Mouse (Mus musculus): ENCODE data around the gene Kdm7a. TPM values are rescaled to one million over a fixed set of nuclear protein-coding genes. Genes with fewer than 3 reads are reported as not detected.
A peak's percentile ranks its signal among the peaks of the same experiment; 100 is the strongest.

Gene Kdm7a
- polyA plus RNA-seq, 1 experiment from 2014 or later = 6.8 TPM

GRCm38 (mm10) chr6:39120685-39121084 is 85.9 kb downstream of the Kdm7a start:
- Histone ChIP-seq H3K27me3 (peaks cover 10% of the 10 kb centered on the region), H3K9me3 (no peaks in the 10 kb centered on the region), H3K27ac (no peak overlapping the region), H3K36me3 (no peaks in the 10 kb centered on the region), H3K4me3 (no peak overlapping the region), H3K9ac (no peak overlapping the region), H3K4me1 (peaks cover 7% of the 10 kb centered on the region; the same call in 1 of the 2 replicates), H3K4me2 (no peak overlapping the region)
- ATAC-seq (ENCODE audit: borderline replicate concordance, extremely low read depth, low FRiP score, low TSS enrichment) = no peak
- WGBS = 39% methylated on average over 3 of the region's 3 CpGs

DNA sequence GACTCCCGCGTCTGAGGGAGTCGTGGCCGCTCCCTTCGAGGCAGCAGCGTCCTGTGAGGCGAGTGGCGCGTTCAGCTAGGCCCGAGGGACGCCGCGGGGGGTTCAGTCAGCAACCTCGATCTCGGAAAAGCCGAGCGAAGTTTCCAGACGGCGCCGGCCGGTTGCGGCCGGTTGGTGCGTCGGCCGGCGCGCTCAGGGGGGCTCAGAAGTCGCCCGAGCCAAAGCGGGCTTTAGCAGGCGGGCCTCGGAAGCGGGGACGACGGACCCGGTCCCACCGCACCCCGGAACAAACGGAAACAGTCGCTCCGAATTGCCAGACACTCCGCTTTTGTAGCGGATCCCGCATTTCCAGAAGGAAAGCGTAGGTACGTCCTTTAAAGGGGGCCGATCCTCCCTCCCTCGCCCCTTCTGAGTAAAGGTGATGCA is 88.1 kb downstream of the Kdm7a start:
- H3K4me2 ChIP-seq = peak overlapping the region; percentile 79
- H3K36me3 ChIP-seq = no peaks in the 10 kb centered on the region
- peaks cover 7% of the 10 kb centered on the region; the same call in 1 of the 2 replicates for H3K4me1 ChIP-seq
- peak overlapping the region; percentile 81 for H3K9ac ChIP-seq
- peak overlapping the region; percentile 93 for H3K4me3 ChIP-seq
- ATAC-seq (ENCODE audit: borderline replicate concordance, extremely low read depth, low FRiP score, low TSS enrichment) = peak; percentile 28; the same call in 1 of the 2 replicates
- 0 out of 2 replicates have a peak overlapping the region, but pooled peaks have one; percentile 14 for H3K27ac ChIP-seq
- peaks cover 10% of the 10 kb centered on the region for H3K27me3 ChIP-seq
- WGBS = 12% methylated on average over 49 of the region's 49 CpGs
- H3K9me3 ChIP-seq = no peaks in the 10 kb centered on the region

- peak; percentile 86 for ATAC-seq (ENCODE audit: borderline replicate concordance, extremely low read depth, low FRiP score, low TSS enrichment)
- Histone ChIP-seq H3K4me2 (peak within 1 kb of the TSS; percentile 79), H3K36me3 (no peaks in the 10 kb centered on the region), H3K4me1 (peaks cover 7% of the 10 kb centered on the region; the same call in 1 of the 2 replicates), H3K9ac (peak within 1 kb of the TSS; percentile 81), H3K27me3 (peaks cover 10% of the 10 kb centered on the region), H3K4me3 (peak within 1 kb of the TSS; percentile 93), H3K9me3 (no peaks in the 10 kb centered on the region), H3K27ac (peak within 1 kb of the TSS; percentile 14; the same call in 1 of the 2 replicates)
- WGBS = 2% methylated on average over 100 of the region's 101 CpGs
Measured at GRCm38 (mm10) chr6:39117584-39118455, 88.8 kb downstream of the Kdm7a start, which contains the start of gene Parp12. TSS of gene Parp12 (minus strand) at chr6:39118349.

GRCm38 (mm10) chr6:39115438-39115837 is 91.2 kb downstream of the Kdm7a start:
- H3K4me1 ChIP-seq = peaks cover 7% of the 10 kb centered on the region; the same call in 1 of the 2 replicates
- H3K36me3 ChIP-seq = no peaks in the 10 kb centered on the region
- no peak overlapping the region for H3K9ac ChIP-seq
- H3K9me3 ChIP-seq = no peaks in the 10 kb centered on the region
- H3K4me3 ChIP-seq = no peak overlapping the region
- H3K27me3 ChIP-seq = peaks cover 10% of the 10 kb centered on the region
- H3K27ac ChIP-seq = no peak overlapping the region
- 81% methylated on average over 1 of the region's 1 CpGs for WGBS
- ATAC-seq (ENCODE audit: borderline replicate concordance, extremely low read depth, low FRiP score, low TSS enrichment) = no peak
- no peak overlapping the region for H3K4me2 ChIP-seq

DNA sequence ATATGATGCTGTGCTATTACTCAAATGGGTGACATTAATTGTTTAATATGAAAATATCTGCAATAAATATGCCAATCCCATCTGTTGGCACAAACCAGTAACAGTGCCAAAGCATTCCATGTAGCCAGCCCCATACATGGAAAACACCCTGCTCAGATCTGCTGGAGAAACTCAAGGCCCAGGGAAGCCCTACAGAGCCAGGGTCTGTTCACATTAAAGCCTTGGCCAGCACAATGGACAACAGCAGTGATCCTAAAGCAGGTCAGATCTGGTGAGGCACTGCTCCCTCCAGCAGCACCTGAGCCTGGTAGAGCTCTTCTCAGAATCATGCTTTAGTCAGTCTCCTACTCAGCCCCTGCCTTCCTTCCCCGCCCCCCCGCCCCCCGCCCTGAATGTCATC is 93.4 kb downstream of the Kdm7a start:
- 54% methylated on average over 3 of the region's 3 CpGs for whole genome bisulfite sequencing
- no peak for ATAC-seq (ENCODE audit: borderline replicate concordance, extremely low read depth, low FRiP score, low TSS enrichment)
- peaks cover 7% of the 10 kb centered on the region; the same call in 1 of the 2 replicates for H3K4me1 ChIP-seq
- H3K27me3 ChIP-seq = peaks cover 10% of the 10 kb centered on the region
- H3K4me2 ChIP-seq = no peak overlapping the region
- no peak overlapping the region for H3K27ac ChIP-seq
- H3K36me3 ChIP-seq = no peaks in the 10 kb centered on the region
- no peak overlapping the region for H3K4me3 ChIP-seq
- H3K9ac ChIP-seq = no peak overlapping the region
- H3K9me3 ChIP-seq = no peaks in the 10 kb centered on the region

- peaks cover 6% of the 10 kb centered on the region; the same call in 1 of the 2 replicates for H3K4me1 ChIP-seq
- ATAC-seq (ENCODE audit: borderline replicate concordance, extremely low read depth, low FRiP score, low TSS enrichment) = no peak
- H3K9ac ChIP-seq = no peak overlapping the region
- H3K27ac ChIP-seq = no peak overlapping the region
- H3K36me3 ChIP-seq = no peaks in the 10 kb centered on the region
- WGBS = 82% methylated on average over 3 of the region's 3 CpGs
- H3K9me3 ChIP-seq = no peaks in the 10 kb centered on the region
- H3K4me2 ChIP-seq = no peak overlapping the region
- no peak overlapping the region for H3K4me3 ChIP-seq
- peaks cover 10% of the 10 kb centered on the region for H3K27me3 ChIP-seq
Measured at GRCm38 (mm10) chr6:39112701-39113100, 93.9 kb downstream of the Kdm7a start.

GRCm38 (mm10) chr6:39106812-39107211 is 99.8 kb downstream of the Kdm7a start:
- 47% methylated on average over 2 of the region's 2 CpGs for WGBS
- no peaks in the 10 kb centered on the region; the same call in 1 of the 2 replicates for H3K36me3 ChIP-seq
- no peak overlapping the region for H3K4me3 ChIP-seq
- H3K27me3 ChIP-seq = no peaks in the 10 kb centered on the region
- no peaks in the 10 kb centered on the region for H3K9me3 ChIP-seq
- H3K4me1 ChIP-seq = no peaks in the 10 kb centered on the region
- no peak overlapping the region for H3K4me2 ChIP-seq
- no peak overlapping the region for H3K9ac ChIP-seq
- ATAC-seq (ENCODE audit: borderline replicate concordance, extremely low read depth, low FRiP score, low TSS enrichment) = no peak
- no peak overlapping the region for H3K27ac ChIP-seq

- Histone ChIP-seq H3K9me3 (no peaks in the 10 kb centered on the region), H3K4me1 (no peaks in the 10 kb centered on the region), H3K27ac (no peak overlapping the region), H3K27me3 (no peaks in the 10 kb centered on the region), H3K9ac (no peak overlapping the region), H3K4me3 (no peak overlapping the region), H3K36me3 (no peaks in the 10 kb centered on the region; the same call in 1 of the 2 replicates), H3K4me2 (no peak overlapping the region)
- ATAC-seq (ENCODE audit: borderline replicate concordance, extremely low read depth, low FRiP score, low TSS enrichment) = no peak
- WGBS = 74% methylated on average over 4 of the region's 4 CpGs
Measured at GRCm38 (mm10) chr6:39104631-39105030, 102.0 kb downstream of the Kdm7a start.

Other genes starting within 250 kb of the Kdm7a start
- 9.5 and 10.2 TPM in 2 replicates for gene Parp12, start 88.4 kb downstream of the Kdm7a start, polyA plus RNA-seq (2015; fragmentation: Nextera tagmentation; extraction: Ambion mirVana)
- 39.3 and 41.5 TPM in 2 replicates for gene Slc37a3, start 170.9 kb upstream of the Kdm7a start, polyA plus RNA-seq (2015; fragmentation: Nextera tagmentation; extraction: Ambion mirVana)
- 4.2 and 6.3 TPM in 2 replicates for gene Rab19, start 174.4 kb upstream of the Kdm7a start, polyA plus RNA-seq (2015; fragmentation: Nextera tagmentation; extraction: Ambion mirVana)
- gene Mkrn1, start 213.7 kb upstream of the Kdm7a start, polyA plus RNA-seq (2015; fragmentation: Nextera tagmentation; extraction: Ambion mirVana) = 66.5 and 68.5 TPM in 2 replicates

Data from lung, embryonic 15.5 days (tissue).